Mouse (Mus musculus) E14TG2a.4 (cell line): Measurements from ENCODE around the gene Btbd10.
A peak's percentile ranks its signal among the peaks of the same experiment; 100 is the strongest.

Experiments
- CTCF ChIP-seq: conservative IDR thresholded peaks from 2 replicates; pipeline ENCODE4 v1.5.1; 2014; ENCODE audit warnings: low read length
- POU5F1 ChIP-seq: IDR thresholded peaks from 2 replicates; pipeline ENCODE4 v1.6.1; 2014; ENCODE audit warnings: low read length, borderline replicate concordance

DNA sequence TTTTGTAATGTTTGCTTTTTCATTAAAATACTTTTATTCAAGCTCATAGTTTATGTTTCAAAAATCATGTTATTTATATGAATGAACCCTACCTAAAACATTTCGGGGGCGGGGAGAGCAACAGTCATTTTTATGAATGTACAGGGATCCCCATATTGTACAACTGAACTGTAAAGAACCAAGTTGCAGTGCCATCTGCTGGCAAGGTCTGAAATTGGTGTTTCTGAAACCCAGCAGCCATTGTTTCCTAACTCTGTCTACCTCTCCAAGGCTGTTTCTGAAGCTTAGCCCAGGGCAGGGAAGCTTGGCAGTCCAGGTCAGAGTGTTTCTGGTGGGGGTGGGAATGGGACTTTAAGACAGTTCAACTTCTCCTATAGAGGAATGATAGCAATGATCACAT lies 57.4 kb downstream of the Btbd10 start:
- no peak for TF ChIP-seq POU5F1
- TF ChIP-seq CTCF: peak; percentile 59
